Mouse (Mus musculus) cerebellum, adult 2 months (tissue): Measurements from ENCODE around the gene Cuedc2.
A peak's percentile ranks its signal among the peaks of the same experiment; 100 is the strongest.

Experiments used
- CTCF ChIP-seq: fragments of 200-500 bp; IDR thresholded peaks from 2 replicates; pipeline ENCODE4 v1.5.1; 2011; ENCODE audit warnings: low read depth, mild to moderate bottlenecking, control low read depth, low read length, moderate library complexity, borderline replicate concordance; ENCODE audit not compliant: insufficient read depth
- POLR2A ChIP-seq: fragments of 200-500 bp; IDR thresholded peaks from 2 replicates; pipeline ENCODE4 v1.6.1; 2011; ENCODE audit warnings: low read length, control low read depth, borderline replicate concordance; ENCODE audit not compliant: insufficient read depth

- TF ChIP-seq CTCF = peak; percentile 93
- TF ChIP-seq POLR2A = no peak
Measured at GRCm38 (mm10) chr19:46329951-46330350, 8.6 kb downstream of the Cuedc2 start.
